Mouse (Mus musculus) bone marrow, adult 2 months (tissue): Measurements from ENCODE around the gene Dct. TPM values are rescaled to one million over a fixed set of nuclear protein-coding genes. Genes with fewer than 3 reads are reported as not detected.

Experiments
- H3K27ac ChIP-seq: fragments of 200-500 bp; 2 replicates; pipeline ENCODE4 v1.5.1; 2012; ENCODE audit warnings: low read depth, mild to moderate bottlenecking, control low read depth, inconsistent platforms, low read length; ENCODE audit not compliant: control insufficient read depth, poor library complexity, insufficient read depth
- H3K4me1 ChIP-seq: fragments of 200-500 bp; 2 replicates; pipeline ENCODE4 v1.6.1; 2011; ENCODE audit warnings: low read length; ENCODE audit not compliant: control insufficient read depth, insufficient read depth
- H3K4me3 ChIP-seq: fragments of 200-500 bp; replicated peaks from 2 replicates; pipeline ENCODE3; 2011; ENCODE audit warnings: mild to moderate bottlenecking, low read depth, low read length, control low read depth; ENCODE audit not compliant: control insufficient read depth
- CTCF ChIP-seq: fragments of 200-500 bp; IDR thresholded peaks from 2 replicates; pipeline ENCODE4 v1.5.1; 2011; ENCODE audit warnings: low read length, control low read depth; ENCODE audit not compliant: control insufficient read depth, insufficient read depth
- POLR2A ChIP-seq: fragments of 200-500 bp; IDR thresholded peaks from 2 replicates; pipeline ENCODE4 v1.6.1; 2011; ENCODE audit warnings: low read depth, mild to moderate bottlenecking, control low read depth, low read length, borderline replicate concordance; ENCODE audit not compliant: control insufficient read depth
- WGBS: fragments of 180-500 bp; shearing (Covaris S2); methylation state at CpG from one replicate; pipeline ENCODE4 v1.1.7; 2018; 5-methylcytosine and 5-hydroxymethylcytosine counted together
- polyA plus RNA-seq: library from polyadenylated mRNA; stranded (reverse); fragments of >200 nt; gene quantifications from 2 replicates; pipeline ENCODE4 v1.2.4, GENCODE M21; 2011; ENCODE audit warnings: low replicate concordance; ENCODE audit not compliant: missing spikeins, insufficient read depth, insufficient read length

The Dct gene
- polyA plus RNA-seq = 0.38 and 0.72 TPM in 2 replicates

GRCm38 (mm10) chr14:118051975-118052630, at the start of gene Dct:
Gene Dct, minus strand, starts transcription at chr14:118052244.
- WGBS = 76% methylated on average over 13 of the region's 13 CpGs
- Histone ChIP-seq H3K4me1 (peaks cover 2% of the 10 kb centered on the region; the same call in 1 of the 2 replicates), H3K4me3 (no peak within 1 kb of the TSS), H3K27ac (no peak within 1 kb of the TSS)
- TF ChIP-seq CTCF (no peak), POLR2A (no peak)

GRCm38 (mm10) chr14:118101227-118101990, 49.4 kb upstream of the Dct start:
- Histone ChIP-seq H3K4me3 (peak overlapping the region; percentile 61), H3K4me1 (no peaks in the 10 kb centered on the region; the same call in 1 of the 2 replicates), H3K27ac (peak overlapping the region; percentile 83)
- WGBS = 47% methylated on average over 14 of the region's 14 CpGs
- TF ChIP-seq POLR2A (no peak), CTCF (no peak)

GRCm38 (mm10) chr14:118098265-118098664, 46.2 kb upstream of the Dct start:
- Histone ChIP-seq H3K4me3 (no peak overlapping the region), H3K4me1 (no peaks in the 10 kb centered on the region; the same call in 1 of the 2 replicates), H3K27ac (no peak overlapping the region)
- TF ChIP-seq CTCF (no peak), POLR2A (no peak)
- 47% methylated on average over 2 of the region's 2 CpGs for WGBS

GRCm38 (mm10) chr14:118089806-118090392, 37.9 kb upstream of the Dct start:
- 2% methylated on average over 18 of the region's 18 CpGs for WGBS
- TF ChIP-seq CTCF (no peak), POLR2A (no peak)
- Histone ChIP-seq H3K4me3 (peak overlapping the region; percentile 94), H3K4me1 (no peaks in the 10 kb centered on the region), H3K27ac (peak overlapping the region; percentile 3)

- Histone ChIP-seq H3K27ac (peak overlapping the region; percentile 76), H3K4me3 (peak overlapping the region; percentile 94), H3K4me1 (no peaks in the 10 kb centered on the region)
- WGBS = under 1% methylated on average over 44 of the region's 44 CpGs
- peak; percentile 28; the same call in 1 of the 2 replicates for TF ChIP-seq POLR2A
- no peak for TF ChIP-seq CTCF
Measured at GRCm38 (mm10) chr14:118089215-118089805, 37.3 kb upstream of the Dct start.

- Histone ChIP-seq H3K4me1 (no peaks in the 10 kb centered on the region), H3K27ac (peak overlapping the region; percentile 76), H3K4me3 (peak overlapping the region; percentile 94)
- WGBS = 5% methylated on average over 22 of the region's 22 CpGs
- TF ChIP-seq CTCF (no peak), POLR2A (no peak)
Measured at GRCm38 (mm10) chr14:118088437-118089207, 36.6 kb upstream of the Dct start.

- WGBS = 87% methylated on average over 5 of the region's 5 CpGs
- H3K4me1 ChIP-seq = no peaks in the 10 kb centered on the region
- H3K4me3 ChIP-seq = no peak overlapping the region
- H3K27ac ChIP-seq = no peak overlapping the region
- TF ChIP-seq CTCF (no peak), POLR2A (no peak)
Measured at GRCm38 (mm10) chr14:118086271-118087035, 34.4 kb upstream of the Dct start.
